Mouse (Mus musculus): ENCODE measurements at regions not wholly inside any gene's neighbourhood (a gene's known extent, or its start where the extent isn't known, plus 50 kb on each side); places are given as distances from the start of the nearest gene placed in this dataset.

DNA sequence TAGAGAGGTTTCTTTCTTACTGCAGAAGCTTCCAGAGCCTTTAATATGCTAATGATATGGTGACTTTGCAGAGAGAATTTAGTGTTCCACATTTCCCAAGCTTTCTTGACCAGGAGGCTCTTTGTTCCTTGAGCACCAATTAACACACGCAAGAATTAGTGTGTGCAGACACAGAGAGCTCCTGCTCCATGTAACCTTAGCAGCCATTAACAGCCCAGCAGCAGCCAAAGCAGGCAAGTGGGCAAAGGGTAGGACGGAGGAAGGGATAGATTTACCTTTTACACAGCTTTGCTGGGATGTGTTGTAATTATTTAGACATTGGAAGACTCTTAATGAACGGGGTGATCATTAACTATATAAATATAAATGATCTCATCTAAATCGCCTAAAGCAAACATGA lies 181.8 kb downstream of the Rnd3 start:
- no peak for TF ChIP-seq POLR2A (IDR thresholded peaks at IDR 0.05; ENCODE audit: control insufficient read depth, low read depth, low read length)
- TF ChIP-seq CTCF (IDR thresholded peaks at IDR 0.05; ENCODE audit: control insufficient read depth, insufficient read depth, insufficient replicate concordance, low read depth, low read length), result no peak

All from testis, adult 2 months (tissue).